Mouse (Mus musculus) embryonic facial prominence, embryonic 14.5 days (tissue): ENCODE measurements around the gene Ywhae. TPM values are rescaled to one million over a fixed set of nuclear protein-coding genes. Genes with fewer than 3 reads are reported as not detected.

Experiments
- ATAC-seq: fragments of 200-750 bp; cut with Nextera tagmentation; 2 replicates; pipeline ENCODE4 v1.8.0; 2017; ENCODE audit warnings: low read depth, moderate number of reproducible peaks, moderate TSS enrichment
- DNase-seq: peaks from one replicate; pipeline ENCODE4 v3.0.0-alpha.2; 2015; ENCODE audit warnings: low spot score
- H3K27ac ChIP-seq: fragments of 300-500 bp; sonication (generic); replicated peaks from 2 replicates; pipeline ENCODE4 v1.5.1; 2014; ENCODE audit warnings: low read depth, mild to moderate bottlenecking, low read length, moderate library complexity
- H3K27me3 ChIP-seq: fragments of 300-500 bp; sonication (generic); replicated peaks from 2 replicates; pipeline ENCODE4 v1.6.1; 2014; ENCODE audit warnings: low read length; ENCODE audit not compliant: control insufficient read depth, insufficient read depth
- H3K36me3 ChIP-seq: fragments of 300-500 bp; sonication (generic); 2 replicates; pipeline ENCODE4 v1.6.1; 2014; ENCODE audit warnings: low read length, mixed read lengths; ENCODE audit not compliant: control insufficient read depth, insufficient read depth
- H3K4me1 ChIP-seq: fragments of 300-500 bp; sonication (generic); 2 replicates; pipeline ENCODE4 v1.6.1; 2014; ENCODE audit warnings: antibody characterized with exemption, low read length; ENCODE audit not compliant: control insufficient read depth, insufficient read depth
- H3K4me2 ChIP-seq: fragments of 300-500 bp; sonication (generic); 2 replicates; pipeline ENCODE4 v1.6.1; 2014; ENCODE audit warnings: low read depth, mild to moderate bottlenecking, low read length, moderate library complexity, mixed read lengths
- H3K4me3 ChIP-seq: fragments of 300-500 bp; sonication (generic); 2 replicates; pipeline ENCODE4 v1.5.1; 2014; ENCODE audit warnings: low read depth, mild to moderate bottlenecking, low read length
- H3K9ac ChIP-seq: fragments of 300-500 bp; sonication (generic); 2 replicates; pipeline ENCODE4 v1.6.1; 2014; ENCODE audit warnings: low read depth, mild to moderate bottlenecking, low read length, moderate library complexity, mixed read lengths
- H3K9me3 ChIP-seq: fragments of 300-500 bp; sonication (generic); 2 replicates; pipeline ENCODE4 v1.6.1; 2016; ENCODE audit warnings: low read length; ENCODE audit not compliant: control insufficient read depth
- WGBS: fragments of 180-500 bp; shearing (Covaris S2); extraction: QIAGEN DNeasy Blood & Tissue Kit; methylation state at CpG from one replicate; pipeline ENCODE4 v1.1.7; 2014; 5-methylcytosine and 5-hydroxymethylcytosine counted together
- polyA plus RNA-seq: library from polyadenylated mRNA; unstranded; fragments of >200 nt; fragmentation: Nextera tagmentation; extraction: Ambion mirVana; gene quantifications from 2 replicates; pipeline ENCODE4 v1.2.1, GENCODE M21; 2014

The Ywhae gene
- polyA plus RNA-seq, 1 experiment from 2014 or later: 788 TPM

DNA sequence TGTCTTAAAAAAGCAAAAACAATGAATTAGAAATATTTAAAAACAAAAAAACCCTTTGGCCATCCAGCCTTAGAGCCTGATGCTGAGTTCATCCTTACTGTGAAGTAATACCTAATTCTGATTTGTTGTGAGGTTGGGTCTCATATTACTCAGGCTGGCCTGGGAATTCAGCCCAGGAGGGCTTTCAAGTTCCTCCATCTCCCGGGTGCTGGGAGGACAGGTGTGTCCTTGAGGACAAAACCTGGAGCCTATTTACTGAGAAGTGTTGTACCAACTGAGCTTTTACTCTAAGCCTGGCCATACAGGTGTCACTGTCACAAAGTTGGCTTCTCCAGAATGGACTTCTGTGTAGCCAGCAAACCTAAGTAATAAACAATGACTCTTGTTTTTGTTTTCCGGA is 34.3 kb downstream of the Ywhae start:
- Histone ChIP-seq H3K4me3 (no peak overlapping the region), H3K9me3 (no peaks in the 10 kb centered on the region), H3K4me1 (0 out of 2 replicates have a peak, but pooled peaks cover 4% of the 10 kb centered on the region), H3K27me3 (no peaks in the 10 kb centered on the region), H3K4me2 (no peak overlapping the region), H3K36me3 (peaks cover 53% of the 10 kb centered on the region), H3K9ac (no peak overlapping the region), H3K27ac (no peak overlapping the region)
- 47% methylated on average over 2 of the region's 2 CpGs for WGBS
- DNase-seq: peak; percentile 18
- no peak; the same call in 1 of the 2 replicates for ATAC-seq

DNA sequence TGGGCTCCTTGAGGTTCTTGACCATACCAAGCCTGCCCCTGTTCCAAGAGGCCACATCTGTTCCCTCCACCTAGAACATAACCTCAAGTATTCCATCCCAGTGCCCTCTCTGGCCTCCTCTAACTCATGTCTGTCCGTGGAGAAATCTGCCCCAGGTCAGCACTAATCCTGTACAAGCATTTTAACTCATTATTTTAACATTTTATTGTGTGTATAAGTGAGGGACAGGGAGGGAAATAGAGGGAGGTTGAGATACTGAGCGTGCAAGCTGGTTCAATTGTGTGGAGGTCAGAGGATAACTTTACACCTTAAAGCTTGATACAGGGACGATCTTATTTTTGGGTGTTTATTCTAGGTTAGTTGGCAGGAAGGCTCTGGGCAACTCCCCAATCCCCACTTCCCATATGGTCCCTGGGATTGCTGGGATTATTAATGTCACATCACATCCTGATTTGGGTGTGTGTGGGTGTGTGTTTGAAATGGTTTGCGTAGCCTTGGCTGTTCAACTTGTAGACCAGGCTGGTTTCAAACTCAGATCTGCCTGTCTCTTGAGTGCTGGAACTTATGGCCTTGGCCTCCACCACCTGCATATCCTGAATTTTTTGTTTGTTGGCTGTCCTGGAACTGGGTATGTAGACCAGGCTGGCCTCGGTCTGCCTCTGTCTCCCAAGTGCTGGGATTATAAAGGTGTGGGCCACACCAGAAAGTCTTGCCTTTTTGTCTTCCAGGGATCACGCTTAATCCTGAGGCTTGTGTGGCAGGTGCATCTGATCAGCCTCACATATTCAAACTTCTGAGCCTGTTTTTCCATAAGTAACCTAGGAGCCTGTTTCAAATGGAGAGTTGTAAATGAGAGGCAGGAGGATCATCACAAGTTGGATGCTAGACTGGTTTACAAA is 35.7 kb downstream of the Ywhae start:
- H3K9ac ChIP-seq: no peak overlapping the region
- no peak overlapping the region; the same call in 1 of the 2 replicates for H3K27ac ChIP-seq
- ATAC-seq: no peak
- no peaks in the 10 kb centered on the region for H3K27me3 ChIP-seq
- peaks cover 44% of the 10 kb centered on the region for H3K36me3 ChIP-seq
- H3K4me2 ChIP-seq: peak overlapping the region; percentile 52
- no peaks in the 10 kb centered on the region for H3K9me3 ChIP-seq
- WGBS: 55% methylated on average over 6 of the region's 6 CpGs
- H3K4me3 ChIP-seq: 0 out of 2 replicates have a peak overlapping the region, but pooled peaks have one; percentile 24
- H3K4me1 ChIP-seq: 0 out of 2 replicates have a peak, but pooled peaks cover 4% of the 10 kb centered on the region
- no peak for DNase-seq

DNA sequence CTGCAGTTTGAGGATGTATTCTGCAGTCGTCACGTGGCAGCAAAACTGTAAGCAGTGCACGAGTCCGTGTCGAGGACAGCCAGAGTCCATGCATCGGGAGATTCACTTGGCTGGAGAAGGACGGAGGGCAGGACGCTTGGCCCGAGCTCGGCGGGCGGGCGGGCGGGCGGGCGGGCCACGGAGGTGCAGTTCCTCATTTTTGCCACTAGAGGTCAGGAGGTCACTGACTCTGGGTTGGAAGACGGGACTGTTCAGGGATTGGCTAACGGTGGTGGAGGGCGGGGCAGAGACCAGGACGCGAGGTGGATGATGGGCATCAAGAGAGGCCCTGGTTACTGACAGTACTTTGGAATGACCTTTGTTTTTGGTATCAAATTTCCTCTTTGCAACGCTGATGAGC is 36.5 kb downstream of the Ywhae start:
- Histone ChIP-seq H3K36me3 (peaks cover 41% of the 10 kb centered on the region), H3K4me2 (peak overlapping the region; percentile 52), H3K4me3 (peak overlapping the region; percentile 24), H3K9me3 (no peaks in the 10 kb centered on the region), H3K27ac (no peak overlapping the region; the same call in 1 of the 2 replicates), H3K27me3 (no peaks in the 10 kb centered on the region), H3K9ac (no peak overlapping the region), H3K4me1 (0 out of 2 replicates have a peak, but pooled peaks cover 4% of the 10 kb centered on the region)
- DNase-seq (peak; percentile 90), ATAC-seq (peak; percentile 92)
- under 1% methylated on average over 22 of the region's 23 CpGs for WGBS

DNA sequence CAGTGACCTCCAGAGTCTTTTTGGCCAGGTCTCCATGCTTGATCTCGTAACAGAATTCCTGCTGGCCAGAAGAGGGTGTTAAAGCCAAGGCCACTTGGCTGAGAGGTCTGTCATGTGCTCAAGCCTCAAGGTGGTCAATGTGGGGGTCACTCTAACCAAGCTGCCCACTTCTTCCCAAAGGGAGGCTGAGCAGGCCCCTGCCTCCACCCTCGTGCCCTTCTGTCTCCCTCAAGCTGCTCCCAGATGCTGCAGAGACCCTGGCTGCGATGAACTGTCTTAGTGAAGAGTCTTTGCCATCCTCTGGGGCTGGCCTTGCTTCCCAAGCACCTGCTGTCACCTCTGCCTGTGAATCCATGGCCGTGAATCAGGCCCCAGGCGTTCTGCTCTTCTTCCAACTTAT is 39.9 kb downstream of the Ywhae start:
- H3K9me3 ChIP-seq: no peaks in the 10 kb centered on the region
- H3K4me3 ChIP-seq: no peak overlapping the region
- WGBS: 73% methylated on average over 5 of the region's 5 CpGs
- no peak for DNase-seq
- H3K4me1 ChIP-seq: 0 out of 2 replicates have a peak, but pooled peaks cover 4% of the 10 kb centered on the region
- no peak overlapping the region for H3K4me2 ChIP-seq
- peaks cover 15% of the 10 kb centered on the region; the same call in 1 of the 2 replicates for H3K36me3 ChIP-seq
- H3K27ac ChIP-seq: no peak overlapping the region
- H3K9ac ChIP-seq: no peak overlapping the region
- no peak for ATAC-seq
- H3K27me3 ChIP-seq: no peaks in the 10 kb centered on the region

DNA sequence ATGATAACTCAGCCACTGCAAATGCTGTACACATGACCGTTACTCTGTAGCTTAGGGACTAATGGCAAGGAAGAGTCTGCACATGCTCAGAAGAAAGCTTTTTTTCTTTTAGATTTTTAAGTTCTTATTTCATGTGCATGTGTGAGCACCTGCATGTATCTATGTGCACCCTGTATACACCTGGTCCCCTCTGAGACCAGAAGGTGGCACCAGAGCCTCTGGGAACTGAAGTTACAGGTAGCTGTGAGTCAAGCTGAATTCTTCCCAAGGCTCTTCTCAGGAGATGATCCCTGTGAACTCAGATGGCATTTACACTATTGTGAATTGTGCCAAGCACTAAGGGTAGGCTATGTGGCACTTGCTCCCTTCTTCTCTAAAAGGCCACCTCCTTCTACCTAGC is 43.2 kb downstream of the Ywhae start:
- WGBS: 83% methylated on average over 1 of the region's 1 CpGs
- H3K9me3 ChIP-seq: no peaks in the 10 kb centered on the region

DNA sequence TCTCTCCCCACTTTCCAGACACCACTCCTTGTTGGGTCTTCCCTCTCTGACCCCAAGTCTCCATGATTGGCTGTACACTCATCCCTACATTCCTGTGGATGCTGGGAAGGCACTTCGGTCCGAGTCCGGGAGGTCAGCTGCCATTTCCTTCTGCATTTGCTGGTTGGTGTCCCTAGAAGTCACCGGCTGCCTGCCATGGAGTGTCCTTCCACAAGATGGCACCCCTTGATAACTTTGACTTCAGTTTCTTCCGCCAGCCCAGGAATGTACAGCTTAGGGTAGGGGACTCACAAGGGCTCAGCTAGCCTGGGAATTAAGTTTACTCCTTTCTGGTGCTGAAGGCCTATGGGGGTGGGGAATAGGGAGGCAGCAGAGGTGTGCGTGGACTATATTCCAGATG is 49.2 kb downstream of the Ywhae start:
- H3K4me3 ChIP-seq: no peak overlapping the region
- no peak overlapping the region for H3K4me2 ChIP-seq
- WGBS: 20% methylated on average over 6 of the region's 6 CpGs
- no peaks in the 10 kb centered on the region for H3K27me3 ChIP-seq
- H3K4me1 ChIP-seq: no peaks in the 10 kb centered on the region
- ATAC-seq (peak; percentile 70), DNase-seq (peak; percentile 79)
- no peak overlapping the region for H3K9ac ChIP-seq
- peaks cover 11% of the 10 kb centered on the region; the same call in 1 of the 2 replicates for H3K36me3 ChIP-seq
- no peak overlapping the region for H3K27ac ChIP-seq
- H3K9me3 ChIP-seq: no peaks in the 10 kb centered on the region

More for the DNA sequence above, 43.2 kb downstream of the Ywhae start:
- H3K27ac ChIP-seq: no peak overlapping the region
- ATAC-seq (no peak), DNase-seq (no peak)
- no peak overlapping the region for H3K4me2 ChIP-seq
- H3K9ac ChIP-seq: no peak overlapping the region
- no peaks in the 10 kb centered on the region for H3K4me1 ChIP-seq
- H3K36me3 ChIP-seq: peaks cover 17% of the 10 kb centered on the region; the same call in 1 of the 2 replicates
- H3K4me3 ChIP-seq: no peak overlapping the region
- H3K27me3 ChIP-seq: no peaks in the 10 kb centered on the region

DNA sequence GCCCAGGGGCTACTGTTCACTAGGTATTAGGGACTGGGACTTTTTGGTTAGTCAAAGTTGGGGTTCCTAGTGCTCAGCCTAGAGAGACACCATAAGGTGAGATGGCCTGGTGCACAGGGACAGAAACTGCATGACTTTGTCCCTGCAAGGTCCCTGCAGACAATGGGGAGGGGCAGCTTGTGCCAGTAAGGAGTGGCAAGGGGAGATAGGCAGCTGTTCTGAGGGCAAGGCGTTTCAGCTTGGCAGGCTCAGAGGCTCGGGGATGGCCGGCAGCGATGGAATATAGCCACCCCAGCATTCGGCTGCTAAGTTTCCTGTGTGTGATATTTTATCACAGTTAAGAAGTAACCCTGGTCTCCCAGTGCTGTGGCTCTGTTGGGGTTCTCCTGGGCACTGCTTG is 51.1 kb downstream of the Ywhae start:
- WGBS: 78% methylated on average over 5 of the region's 5 CpGs
- Histone ChIP-seq H3K4me3 (no peak overlapping the region), H3K4me1 (no peaks in the 10 kb centered on the region), H3K27me3 (no peaks in the 10 kb centered on the region), H3K9me3 (no peaks in the 10 kb centered on the region), H3K9ac (no peak overlapping the region), H3K4me2 (no peak overlapping the region), H3K27ac (no peak overlapping the region), H3K36me3 (peaks cover 8% of the 10 kb centered on the region; the same call in 1 of the 2 replicates)
- DNase-seq (no peak), ATAC-seq (no peak)

DNA sequence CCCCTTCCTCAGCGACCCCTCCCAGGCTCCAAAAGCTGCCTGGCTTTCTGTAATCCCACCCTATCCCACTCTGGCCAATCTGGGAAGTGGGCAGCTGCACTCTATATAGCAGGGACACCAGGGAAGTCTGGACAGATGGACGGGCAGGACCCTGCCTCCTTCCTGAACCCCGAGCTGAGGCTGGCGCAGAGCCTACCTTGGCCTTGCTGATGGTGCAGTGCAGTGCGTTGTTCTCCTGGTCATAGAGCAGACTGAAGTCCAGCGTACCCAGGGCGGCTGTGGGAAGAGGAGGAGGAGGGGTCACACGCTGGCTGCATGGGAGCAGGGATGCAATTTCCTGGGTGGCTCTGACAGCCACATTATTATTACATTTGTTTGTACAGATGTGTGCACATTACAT is 53.2 kb downstream of the Ywhae start:
- Histone ChIP-seq H3K27me3 (no peaks in the 10 kb centered on the region), H3K4me3 (no peak overlapping the region), H3K4me1 (no peaks in the 10 kb centered on the region), H3K9me3 (no peaks in the 10 kb centered on the region), H3K4me2 (no peak overlapping the region), H3K9ac (no peak overlapping the region), H3K27ac (no peak overlapping the region), H3K36me3 (no peaks in the 10 kb centered on the region)
- DNase-seq: no peak
- WGBS: 75% methylated on average over 8 of the region's 8 CpGs
- no peak for ATAC-seq
